Mouse (Mus musculus): ENCODE measurements around the gene Dnaic1.

Dnaic1 gene

DNA sequence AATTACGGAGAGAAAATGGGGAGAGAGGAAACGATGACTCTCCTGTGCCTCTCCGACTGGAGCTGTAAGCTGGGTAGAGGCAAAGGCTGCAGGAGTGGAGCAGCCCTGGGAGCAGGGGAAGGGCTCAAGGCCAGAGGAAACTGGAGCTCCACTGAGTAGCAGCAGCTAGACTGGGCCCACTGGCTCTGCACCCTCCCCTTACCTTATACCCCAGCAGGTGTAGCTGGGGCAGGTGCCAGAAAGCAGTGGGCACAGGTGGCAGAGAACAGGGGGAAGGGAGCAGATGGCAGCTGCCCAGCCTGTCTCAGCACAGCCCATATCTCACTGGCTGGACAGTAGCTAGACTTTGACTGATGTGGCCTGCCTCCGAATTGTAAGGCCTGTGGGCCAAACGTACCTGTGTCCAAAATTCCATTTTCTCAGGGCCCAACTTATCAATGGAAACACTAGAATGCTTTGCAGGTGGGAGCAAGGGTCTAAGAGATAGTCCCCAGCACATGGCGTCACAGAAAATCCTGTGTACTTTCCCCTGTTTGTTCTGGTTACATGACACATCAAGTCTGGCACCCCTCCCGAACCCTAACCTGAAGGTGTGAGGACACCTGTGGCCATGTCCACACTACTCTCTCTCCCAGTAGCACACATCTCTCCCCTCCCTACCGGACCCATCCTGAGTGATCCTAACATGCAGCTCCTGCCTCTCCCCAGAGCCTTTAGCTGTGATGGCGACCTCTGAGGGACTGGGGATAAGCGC is 67.5 kb downstream of the Dnaic1 start:
- no peak for DNase-seq

DNA sequence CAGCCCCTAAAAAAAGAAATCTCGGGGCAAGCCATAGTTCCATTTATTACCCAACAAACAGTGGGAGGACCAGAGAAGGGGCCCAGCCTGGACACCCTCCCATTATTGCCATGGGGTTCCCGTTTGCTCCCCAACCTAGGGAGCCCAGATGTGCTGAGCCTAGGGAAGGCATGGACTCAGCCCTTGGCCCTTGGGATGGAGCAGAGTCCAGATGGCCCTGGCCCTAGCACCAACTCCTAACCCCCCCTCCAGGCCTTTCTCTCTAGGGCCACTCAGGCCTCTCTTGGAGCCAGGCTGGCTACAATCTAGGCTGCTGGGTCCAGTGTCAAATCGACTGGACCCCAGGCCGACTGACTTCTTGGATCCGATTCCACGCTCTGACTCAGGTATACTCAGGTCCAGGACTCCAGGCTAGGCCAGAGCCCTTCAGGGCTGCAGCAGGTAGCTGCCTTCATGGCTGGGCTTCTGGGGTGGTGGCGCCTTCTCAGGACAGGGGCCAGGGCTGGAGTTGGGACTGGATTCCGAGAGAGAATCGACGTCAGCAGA is 68.7 kb downstream of the Dnaic1 start:
- DNase-seq: no peak

DNA sequence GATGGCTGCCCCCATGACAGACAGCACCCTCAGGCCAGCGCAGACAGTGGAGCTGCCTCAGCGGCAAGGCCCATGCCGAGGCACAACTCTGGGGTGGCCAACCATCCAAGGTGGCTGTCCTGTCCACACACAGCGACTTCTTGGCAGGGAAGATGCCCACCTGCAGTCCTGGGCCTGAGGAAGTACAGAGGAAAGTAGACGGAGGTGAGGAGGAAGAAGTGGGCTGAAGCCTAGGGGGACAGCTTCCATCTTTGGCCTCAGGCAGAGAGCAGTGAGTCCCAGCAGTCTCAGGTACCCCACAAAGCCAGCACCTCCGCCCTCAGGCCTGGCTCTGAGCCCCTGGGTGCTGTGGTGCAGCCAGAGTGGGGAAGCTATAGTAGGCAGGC is 69.2 kb downstream of the Dnaic1 start:
- DNase-seq: no peak

DNA sequence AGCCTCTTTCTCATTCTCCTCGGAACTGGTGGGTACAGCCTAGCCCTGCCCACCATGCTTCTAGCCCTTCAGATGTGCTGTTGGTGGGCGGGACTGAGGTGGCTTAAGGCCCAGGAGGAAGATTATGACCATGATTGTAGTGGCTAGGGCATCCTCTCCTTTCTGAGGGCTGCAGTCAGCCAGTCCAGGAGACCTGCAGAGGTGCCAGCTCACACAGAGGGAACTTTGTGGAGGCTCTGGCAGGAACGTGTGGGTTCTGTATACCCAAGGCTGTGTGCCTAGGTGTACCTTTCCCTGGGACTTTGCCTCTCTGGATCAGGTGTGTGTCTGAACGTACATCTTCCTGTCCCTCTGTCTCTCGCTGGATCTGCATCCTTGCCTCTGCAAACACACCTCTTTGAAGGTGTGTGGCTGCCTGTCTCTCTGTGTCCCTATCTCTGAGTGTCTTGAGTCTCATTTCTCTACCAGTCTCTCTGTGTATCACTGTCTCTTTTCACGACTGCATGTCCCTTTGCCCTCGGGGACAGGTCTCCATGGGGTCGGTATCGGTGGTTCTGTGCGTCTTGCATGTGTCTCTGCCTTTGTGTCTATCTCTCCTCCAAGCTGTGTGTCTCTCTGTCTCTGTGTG is 69.8 kb downstream of the Dnaic1 start:
- no peak for DNase-seq

DNA sequence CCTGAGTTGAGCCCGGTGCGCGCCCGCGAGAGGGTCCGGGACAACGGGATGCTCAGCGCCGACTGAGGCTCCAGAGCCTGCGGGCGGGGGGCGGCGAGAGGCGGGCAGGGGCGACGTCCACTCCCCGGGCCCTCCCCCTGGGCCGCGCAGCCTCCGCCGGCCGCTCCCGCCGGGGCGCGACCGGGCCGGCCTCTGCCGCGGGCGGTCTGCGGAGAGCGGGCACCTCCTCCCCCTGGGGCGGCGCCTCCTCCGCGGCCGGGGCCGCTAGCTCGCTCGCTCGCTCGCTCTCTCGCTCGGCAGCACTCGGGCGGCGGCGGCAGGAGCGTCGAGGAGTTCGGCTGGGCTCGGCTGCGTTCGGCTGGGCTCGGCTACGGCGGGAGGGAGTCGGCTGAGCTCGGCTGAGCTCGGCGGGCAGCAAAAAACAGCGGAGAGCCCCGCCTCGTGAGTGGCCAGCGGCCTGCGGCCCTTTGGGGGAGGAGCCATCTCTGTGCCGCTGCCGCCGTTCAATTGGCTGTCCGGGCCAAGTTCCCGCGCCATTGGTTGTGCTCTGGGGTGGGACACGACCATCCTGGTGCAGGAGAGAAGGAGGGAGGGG is 70.4 kb downstream of the Dnaic1 start, which contains the start of gene Enho:
Gene Enho, minus strand, starts transcription at position 412 of the 595 bp plus-strand sequence.
- peak; percentile 94 to 96 for DNase-seq

DNA sequence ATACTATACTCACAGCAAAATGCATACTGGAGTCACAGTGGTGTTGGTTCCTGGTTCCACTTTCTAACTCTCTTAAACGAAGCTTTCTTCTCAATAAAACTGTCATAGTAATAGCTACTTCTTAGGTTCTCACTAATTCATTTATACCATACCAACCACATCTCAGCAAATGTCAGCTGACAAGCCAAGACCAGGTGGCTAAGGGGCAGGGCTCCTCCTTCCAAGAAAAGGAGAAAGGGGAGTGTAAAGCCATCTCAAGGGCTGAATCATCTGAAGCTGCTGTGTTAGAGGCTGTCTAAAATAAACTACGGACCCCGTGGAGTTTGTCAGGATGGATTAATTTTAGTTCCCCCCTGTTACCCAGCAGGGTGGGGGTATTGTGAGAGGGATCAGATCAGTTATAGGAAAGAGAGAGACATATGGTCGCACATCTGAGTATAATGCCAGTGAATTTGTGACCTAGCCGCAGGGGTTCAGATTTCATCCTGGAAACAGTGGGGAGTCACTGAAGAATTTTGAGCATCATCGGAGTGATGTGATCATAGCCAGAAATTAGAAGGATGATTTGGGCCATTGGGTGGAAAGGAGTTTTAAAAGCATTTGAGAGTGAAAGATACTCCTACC is 71.7 kb downstream of the Dnaic1 start:
- DNase-seq: no peak

DNA sequence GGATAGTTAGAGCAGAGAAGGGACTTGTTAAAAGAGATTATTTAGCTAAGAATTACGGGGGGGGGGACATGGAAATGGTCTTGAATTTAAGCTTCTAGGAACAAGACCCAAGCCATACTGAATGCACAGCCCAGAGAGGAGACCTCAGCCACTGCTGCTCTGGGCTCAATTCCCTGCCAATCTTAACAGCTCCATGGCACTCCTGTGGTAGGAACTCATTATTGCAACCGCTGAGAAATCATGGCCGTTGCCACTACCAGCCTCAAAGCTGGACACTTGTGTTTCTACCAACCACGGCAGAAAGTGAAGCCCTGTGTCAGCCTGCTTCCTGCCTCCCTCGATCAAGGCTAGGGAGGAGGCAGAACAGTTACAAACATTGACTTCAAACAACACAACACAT is 75.9 kb downstream of the Dnaic1 start:
- DNase-seq: no peak

DNA sequence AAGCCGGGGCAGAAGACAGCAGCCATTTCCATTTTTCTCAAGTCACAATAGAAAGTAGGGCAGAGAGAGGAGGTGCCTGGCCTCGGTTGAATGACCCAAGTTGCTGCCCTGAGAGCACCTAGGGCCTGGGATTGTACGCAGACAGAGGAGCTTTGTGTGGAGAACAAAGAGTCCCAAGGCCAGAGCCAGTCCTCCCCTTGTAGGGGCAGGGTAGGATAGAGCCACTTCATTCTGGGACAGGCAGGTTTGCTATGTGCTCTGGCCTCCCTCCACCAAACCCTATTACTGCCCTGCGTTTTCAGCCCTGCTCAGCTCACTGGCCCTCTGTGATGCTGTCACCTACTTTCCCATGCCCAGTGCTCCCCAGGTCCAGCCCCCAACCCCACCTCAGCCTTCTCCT is 78.6 kb downstream of the Dnaic1 start:
- DNase-seq: no peak

DNA sequence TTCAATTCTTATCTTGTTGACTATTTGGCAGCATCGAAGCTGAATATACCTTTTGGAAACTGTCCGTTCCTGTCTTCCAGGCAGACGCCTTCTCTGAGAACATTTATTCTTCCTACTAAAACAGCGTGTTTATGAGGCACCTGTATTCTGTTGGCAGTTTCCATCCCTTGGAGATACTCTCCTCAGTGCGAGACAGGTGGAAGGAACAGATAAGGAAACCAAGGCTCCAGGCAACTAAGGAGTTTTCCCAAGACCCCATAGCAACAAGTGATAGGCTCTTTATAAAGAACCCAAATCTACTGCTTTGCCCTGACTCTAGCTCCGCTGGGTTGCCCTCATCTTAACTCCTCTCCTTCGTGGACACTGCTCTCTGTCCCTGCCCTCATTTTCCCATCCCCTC is 79.1 kb downstream of the Dnaic1 start:
- DNase-seq: no peak

DNA sequence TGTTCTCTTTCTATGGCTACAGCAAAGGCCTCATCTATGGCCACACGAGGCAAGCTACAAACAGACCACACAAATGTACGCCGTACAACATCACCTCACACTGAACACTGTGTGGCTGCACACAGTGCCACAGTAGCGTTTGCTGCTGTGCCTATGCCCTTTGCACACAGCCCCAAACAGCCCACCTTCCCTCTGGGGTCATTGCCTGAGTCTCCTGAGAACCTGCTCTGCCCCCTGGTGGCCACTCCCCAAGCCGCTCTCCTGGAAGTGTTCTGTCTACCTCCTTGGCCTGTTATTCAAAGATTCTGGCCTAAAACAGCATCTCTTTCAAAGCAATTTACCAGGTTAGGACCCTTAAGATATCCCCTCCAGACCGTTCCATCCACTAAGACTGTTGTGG is 83.7 kb downstream of the Dnaic1 start:
- peak; percentile 54 to 59 for DNase-seq

DNA sequence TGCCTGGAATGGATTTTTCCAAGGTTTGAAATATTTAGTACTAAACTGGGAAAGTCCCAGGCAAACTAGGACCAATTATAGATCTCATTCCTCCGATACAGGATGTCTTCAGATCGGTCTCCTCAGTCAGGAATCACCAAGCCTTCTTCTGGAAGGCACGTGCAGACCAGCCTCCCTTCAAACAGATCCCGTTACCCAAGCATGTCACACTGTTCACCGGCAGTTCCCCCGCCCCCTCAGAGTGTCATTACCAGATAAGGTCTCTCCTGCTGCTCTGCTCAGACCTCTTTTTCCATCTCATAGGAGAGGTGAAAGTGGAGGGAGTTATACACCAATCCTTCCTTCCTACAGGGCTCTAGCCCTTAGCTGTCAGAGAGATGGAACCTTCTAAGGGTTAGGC is 84.2 kb downstream of the Dnaic1 start:
- no peak for DNase-seq

DNA sequence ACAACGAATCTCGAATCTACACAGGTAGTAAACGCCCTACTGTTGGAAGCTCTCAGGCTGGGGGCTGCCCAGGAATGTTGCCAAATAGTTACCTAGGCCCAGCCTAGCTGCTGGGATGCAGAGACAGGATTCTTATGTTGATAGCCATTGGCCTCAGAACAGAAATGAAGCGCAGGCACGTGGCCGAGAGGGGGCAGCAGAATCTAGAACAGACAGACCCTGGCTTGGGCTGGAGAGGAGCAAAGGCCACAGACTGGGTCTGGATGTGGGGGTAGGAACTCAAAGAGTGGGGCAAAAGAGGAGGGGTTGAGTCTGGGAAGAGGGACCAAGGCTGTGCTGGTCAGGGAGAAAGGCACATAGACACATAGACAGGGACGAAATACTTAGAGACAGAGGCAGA is 84.6 kb downstream of the Dnaic1 start:
- peak; percentile 49 to 53 for DNase-seq

DNA sequence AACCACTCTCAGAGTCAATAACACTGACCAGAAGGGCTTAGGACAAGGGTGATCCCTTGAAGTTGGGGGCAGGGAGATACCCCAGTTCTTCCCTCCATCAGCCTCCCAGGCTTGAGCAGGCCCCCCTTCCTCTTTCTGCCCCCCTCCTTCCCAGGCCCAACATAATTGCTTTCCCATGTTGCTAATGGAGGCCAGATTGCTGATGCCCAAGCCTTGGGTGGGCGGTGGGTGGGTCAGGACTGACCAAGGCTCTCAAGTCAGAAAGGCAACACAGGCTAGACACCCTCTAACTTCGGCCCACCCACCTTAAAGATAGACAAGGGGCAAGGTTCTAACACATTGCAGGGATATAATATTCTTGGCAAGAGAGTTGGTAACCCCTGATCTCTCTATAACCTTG is 86.0 kb downstream of the Dnaic1 start:
- DNase-seq: no peak

DNA sequence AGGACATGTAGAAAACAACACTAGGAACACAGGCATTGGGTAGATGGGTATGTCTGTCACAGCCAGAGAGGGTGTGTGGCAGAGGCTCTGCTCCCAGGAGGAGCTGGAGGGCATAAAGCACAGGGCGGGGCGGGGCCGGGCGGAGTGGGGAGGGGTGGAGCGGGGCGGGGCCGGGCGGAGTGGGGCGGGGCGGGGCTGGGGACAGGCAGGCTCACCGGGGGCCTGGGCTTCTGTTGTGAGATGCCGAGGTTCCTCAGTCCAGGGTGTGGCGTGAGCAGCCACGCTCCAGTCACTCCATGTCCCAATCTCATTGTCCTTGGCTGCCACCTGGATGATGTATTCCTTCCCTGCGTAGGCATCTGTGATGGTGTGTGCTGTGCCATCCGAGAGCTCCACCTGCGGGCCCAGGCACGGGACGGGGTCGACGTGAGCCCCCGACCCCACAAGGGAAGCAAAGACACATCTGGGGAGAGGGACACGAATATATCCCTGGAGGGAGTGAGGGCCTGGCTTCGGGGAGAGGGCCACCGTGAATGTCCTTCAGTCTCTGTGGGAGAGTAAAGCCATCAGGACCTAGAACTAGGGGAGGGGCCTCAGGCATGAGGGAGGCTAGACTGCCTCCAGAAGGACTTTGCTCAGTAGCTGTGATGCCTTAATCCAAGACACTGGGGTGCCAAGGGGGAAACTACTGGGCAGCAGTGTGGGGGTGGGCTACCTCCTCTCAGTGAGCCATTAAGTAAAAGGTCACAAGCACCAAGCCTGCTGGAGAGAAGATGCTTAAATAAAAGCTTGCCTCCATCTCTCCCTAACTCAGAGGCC is 89.2 kb downstream of the Dnaic1 start:
- no peak for DNase-seq

DNA sequence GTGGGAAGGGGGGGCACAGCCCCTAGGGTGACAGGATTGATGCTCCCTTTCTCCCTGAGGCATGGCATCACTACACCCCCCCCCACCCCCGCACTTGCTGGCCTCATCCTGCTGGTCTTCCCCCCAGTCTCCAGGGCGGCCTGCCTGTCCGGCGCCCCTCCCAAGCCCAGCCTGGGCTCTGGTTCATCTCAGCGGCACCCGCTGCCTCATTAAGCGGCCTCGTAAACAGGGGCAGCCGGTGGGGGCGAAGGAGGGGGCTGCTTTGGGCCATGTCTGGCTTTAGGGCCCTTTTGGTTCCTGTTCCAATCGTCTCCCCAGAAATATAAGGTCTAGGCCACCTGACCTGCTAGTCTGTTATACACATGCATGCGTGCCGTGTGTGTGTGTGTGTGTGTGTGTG is 90.0 kb downstream of the Dnaic1 start:
- DNase-seq: no peak

DNA sequence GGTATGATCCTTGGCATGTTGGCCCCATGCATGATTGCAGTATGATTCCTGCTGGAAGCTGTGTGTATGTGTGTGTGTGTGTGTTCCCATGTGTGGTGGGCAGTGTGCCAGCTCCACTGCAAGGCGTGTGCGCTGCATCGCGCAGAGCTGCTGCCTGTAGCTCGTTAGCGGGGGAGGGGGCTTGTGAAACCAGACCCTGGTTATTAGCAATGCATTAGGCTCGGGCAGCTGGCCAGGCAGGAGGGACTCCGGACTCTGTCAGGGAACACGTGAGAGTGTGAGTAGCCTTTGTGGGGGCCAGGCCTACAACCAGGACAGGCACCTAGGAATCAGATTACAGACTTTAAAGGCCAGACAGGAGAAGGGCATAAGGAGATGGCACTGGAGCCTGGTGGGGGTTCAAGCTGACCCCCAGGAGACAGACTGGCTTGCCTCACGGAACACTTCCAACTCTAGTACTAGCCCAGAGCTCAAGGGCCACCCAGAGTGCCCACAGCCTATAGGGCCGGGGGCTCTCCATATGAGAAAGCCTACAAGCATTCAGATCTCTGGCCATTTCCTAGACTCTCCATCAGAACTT is 91.4 kb downstream of the Dnaic1 start:
- DNase-seq: no peak

DNA sequence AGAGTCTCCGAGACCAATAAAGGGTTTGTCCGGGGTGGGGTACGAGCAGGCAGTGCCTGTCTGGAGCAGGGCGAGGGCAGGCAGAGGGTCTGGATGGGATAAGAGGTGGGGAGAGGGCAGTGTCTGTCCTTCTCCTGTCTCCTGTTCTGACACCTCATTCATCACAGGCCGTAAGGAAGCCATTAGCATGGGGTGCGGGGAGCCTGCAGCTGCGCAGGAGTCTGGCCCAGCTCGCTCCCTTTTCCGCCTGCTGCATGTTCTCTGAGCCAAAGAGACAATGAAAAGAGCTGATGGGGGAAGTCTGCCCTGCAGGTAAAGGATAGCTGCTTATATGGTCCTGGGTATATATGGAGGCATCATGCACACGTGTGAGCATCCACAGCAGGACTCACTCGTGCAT is 93.1 kb downstream of the Dnaic1 start:
- DNase-seq: no peak

DNA sequence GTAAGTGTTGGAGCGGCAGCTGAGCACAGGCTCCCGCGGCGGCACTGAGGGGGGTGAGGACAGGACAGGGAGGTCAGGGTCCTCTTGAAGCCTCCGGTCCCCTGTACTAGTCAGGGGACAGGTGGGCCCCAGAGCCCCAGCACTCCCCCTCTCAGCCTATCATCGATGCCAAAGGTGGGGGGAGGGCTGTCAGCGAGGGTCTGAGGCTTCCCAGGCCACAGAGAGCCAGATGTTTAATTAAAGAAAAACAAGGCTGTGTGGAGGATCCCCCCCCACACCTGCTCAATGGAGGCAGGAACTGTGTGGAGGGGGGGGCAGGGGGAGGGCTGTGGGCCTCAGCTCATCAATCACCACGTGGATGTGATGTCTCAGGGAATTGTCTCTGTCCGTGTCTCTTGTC is 94.0 kb downstream of the Dnaic1 start:
- no peak for DNase-seq

DNA sequence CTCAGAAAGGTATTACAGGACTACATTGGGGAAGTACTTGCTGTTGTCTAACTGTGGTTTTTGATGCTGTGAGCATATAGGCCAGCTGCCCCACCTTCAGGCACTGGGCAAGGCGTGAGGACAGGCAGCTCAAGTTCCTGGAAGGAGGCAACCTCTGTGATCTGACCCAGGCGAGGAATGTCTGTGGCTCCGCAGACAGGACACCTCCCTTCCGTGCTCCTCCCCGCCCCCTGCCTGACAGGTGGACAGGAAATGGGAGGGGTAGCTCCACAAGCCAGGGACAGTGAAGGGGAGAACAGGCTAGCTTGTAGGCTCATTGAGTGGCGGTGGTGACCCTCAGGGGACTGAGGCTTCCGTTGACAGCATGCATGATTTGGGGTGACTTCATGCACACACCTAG is 95.0 kb downstream of the Dnaic1 start:
- no peak for DNase-seq

DNA sequence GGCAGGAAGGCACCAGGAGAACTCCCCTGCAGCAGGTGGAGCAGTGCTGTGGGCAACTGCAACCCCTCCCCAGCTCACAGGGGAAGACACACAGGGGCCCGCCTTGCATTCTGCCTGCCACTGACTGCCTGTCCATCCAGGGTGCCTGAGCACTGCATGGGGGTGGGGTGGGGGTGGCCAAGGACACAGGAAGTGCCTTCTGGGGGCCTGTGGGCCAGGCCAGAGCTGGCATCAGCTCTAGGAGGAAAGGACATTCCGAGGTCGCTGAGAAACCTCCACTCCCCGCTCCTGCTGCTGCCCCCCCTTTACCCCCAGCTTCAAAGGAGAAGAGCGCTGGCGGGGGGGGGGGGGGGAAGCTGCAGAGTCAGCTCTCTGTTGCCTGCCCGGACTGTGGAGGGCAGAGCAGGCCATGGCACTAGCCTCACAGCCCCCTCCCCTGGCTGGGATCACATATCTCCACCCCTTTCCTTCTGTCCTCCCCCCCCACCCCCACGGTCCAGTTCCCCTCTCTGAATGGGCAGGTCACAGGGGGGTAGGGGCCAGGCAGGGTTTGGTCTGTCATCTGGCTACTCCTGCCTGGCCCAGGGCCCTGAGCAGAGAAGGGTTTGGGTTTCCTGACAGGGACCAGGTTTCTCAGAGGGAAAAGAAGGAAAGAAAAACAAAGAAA is 95.6 kb downstream of the Dnaic1 start:
- DNase-seq: no peak

DNA sequence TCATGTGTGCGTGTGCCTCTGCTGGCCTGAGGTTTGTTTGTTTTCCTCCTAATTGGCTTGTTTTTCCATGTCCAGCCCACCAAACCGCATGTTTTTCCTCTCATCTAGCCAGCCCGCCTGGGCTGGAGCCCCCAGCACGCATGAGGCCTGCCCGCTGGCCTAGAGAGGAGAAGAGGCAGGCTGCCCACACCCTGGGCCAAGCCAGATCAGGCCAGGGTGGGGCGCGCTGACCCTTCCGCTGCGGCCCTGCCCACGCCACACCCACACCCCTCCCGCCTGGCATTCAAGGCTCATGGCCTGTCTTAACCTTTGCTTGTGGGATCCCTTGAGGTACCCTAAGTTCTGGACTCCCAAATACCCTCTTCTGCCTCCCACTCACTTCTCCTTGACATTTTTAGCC is 97.1 kb downstream of the Dnaic1 start:
- DNase-seq: no peak

DNA sequence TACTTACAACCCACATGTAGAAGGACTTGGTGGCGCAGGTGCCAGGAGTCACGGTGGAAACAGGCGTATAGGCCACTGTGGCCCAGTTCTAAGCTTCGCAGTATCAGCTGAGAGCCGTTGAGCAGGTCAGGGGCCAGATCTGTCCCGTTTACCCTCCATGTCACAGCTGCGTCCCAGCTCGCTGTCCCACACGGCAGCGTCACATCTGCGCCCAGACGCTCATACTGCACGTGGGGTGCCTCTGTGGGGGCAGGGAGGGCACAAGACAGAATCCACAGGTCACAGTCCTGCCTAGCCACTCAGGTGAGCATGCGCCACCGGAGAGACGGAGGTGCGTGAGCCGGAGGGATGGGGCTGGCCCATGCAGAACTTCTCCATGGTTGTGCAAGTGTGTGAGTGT is 101.3 kb downstream of the Dnaic1 start:
- no peak for DNase-seq

Data from lung, adult 18-20 months (tissue).